Mouse (Mus musculus) midbrain, embryonic 14.5 days (tissue): ENCODE results near the gene Lsamp. TPM values are rescaled to one million over a fixed set of nuclear protein-coding genes. Genes with fewer than 3 reads are reported as not detected.

Experiments
- ATAC-seq: fragments of 200-750 bp; cut with Nextera tagmentation; 2 replicates; pipeline ENCODE4 v1.8.0; 2017; ENCODE audit warnings: moderate number of reproducible peaks, moderate library complexity; ENCODE audit not compliant: low FRiP score, low TSS enrichment
- DNase-seq: peaks from one replicate; pipeline ENCODE4 v3.0.0-alpha.2; 2015
- H3K27ac ChIP-seq: fragments of 300-500 bp; sonication (generic); replicated peaks from 2 replicates; pipeline ENCODE4 v1.5.1; 2014; ENCODE audit warnings: mild to moderate bottlenecking, low read depth, low read length, moderate library complexity
- H3K27me3 ChIP-seq: fragments of 300-500 bp; sonication (generic); 2 replicates; pipeline ENCODE4 v1.6.1; 2014; ENCODE audit warnings: low read length, control low read depth, mixed read lengths; ENCODE audit not compliant: control insufficient read depth, insufficient read depth
- H3K36me3 ChIP-seq: fragments of 300-500 bp; sonication (generic); 2 replicates; pipeline ENCODE4 v1.6.1; 2014; ENCODE audit warnings: low read length, control low read depth; ENCODE audit not compliant: control insufficient read depth, insufficient read depth
- H3K4me1 ChIP-seq: fragments of 300-500 bp; sonication (generic); 2 replicates; pipeline ENCODE4 v1.6.1; 2014; ENCODE audit warnings: mild to moderate bottlenecking, antibody characterized with exemption, low read length, control low read depth; ENCODE audit not compliant: control insufficient read depth, insufficient read depth
- H3K4me2 ChIP-seq: fragments of 300-500 bp; sonication (generic); 2 replicates; pipeline ENCODE4 v1.6.1; 2014; ENCODE audit warnings: mild to moderate bottlenecking, low read length, moderate library complexity
- H3K4me3 ChIP-seq: fragments of 300-500 bp; sonication (generic); replicated peaks from 2 replicates; pipeline ENCODE4 v1.5.1; 2014; ENCODE audit warnings: low read depth, low read length
- H3K9ac ChIP-seq: fragments of 300-500 bp; sonication (generic); replicated peaks from 2 replicates; pipeline ENCODE4 v1.6.1; 2014; ENCODE audit warnings: mild to moderate bottlenecking, low read length, moderate library complexity
- H3K9me3 ChIP-seq: fragments of 300-500 bp; sonication (generic); 2 replicates; pipeline ENCODE4 v1.6.1; 2016; ENCODE audit warnings: low read length, control low read depth, mixed read lengths; ENCODE audit not compliant: control insufficient read depth
- WGBS: fragments of 180-500 bp; shearing (Covaris S2); extraction: QIAGEN DNeasy Blood & Tissue Kit; methylation state at CpG from one replicate; pipeline ENCODE4 v1.1.7; 2014; 5-methylcytosine and 5-hydroxymethylcytosine counted together
- polyA plus RNA-seq: library from polyadenylated mRNA; unstranded; fragments of >200 nt; fragmentation: Nextera tagmentation; extraction: Ambion mirVana; gene quantifications from 2 replicates; pipeline ENCODE4 v1.2.1, GENCODE M21; 2014

Gene Lsamp
- polyA plus RNA-seq, 1 experiment from 2014 or later: 79.5 TPM

DNA sequence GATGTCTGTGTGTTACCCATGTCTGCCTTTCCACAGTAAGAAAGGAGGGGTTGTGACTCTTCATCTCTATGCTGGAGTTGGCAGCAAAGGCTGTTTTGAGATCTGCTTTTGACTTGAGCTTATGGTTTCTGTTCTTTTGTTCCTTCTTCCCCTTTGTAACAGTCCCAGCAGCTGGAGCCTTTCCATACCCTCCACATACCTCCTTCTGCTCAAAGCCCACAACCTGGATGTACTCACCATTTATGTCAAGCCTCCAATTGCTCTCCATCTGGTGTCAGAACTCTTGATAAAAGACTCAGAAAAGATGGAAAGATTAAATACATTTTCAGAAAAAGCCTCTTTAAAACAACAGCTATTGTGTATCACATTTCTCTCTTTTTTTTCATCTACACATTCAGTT, 847.4 kb downstream of the Lsamp start:
- DNase-seq (no peak), ATAC-seq (no peak)
- no peak overlapping the region for H3K4me3 ChIP-seq
- no peaks in the 10 kb centered on the region for H3K4me1 ChIP-seq
- no peaks in the 10 kb centered on the region for H3K36me3 ChIP-seq
- no peaks in the 10 kb centered on the region for H3K9me3 ChIP-seq
- no peak overlapping the region for H3K9ac ChIP-seq
- no peaks in the 10 kb centered on the region for H3K27me3 ChIP-seq
- no peak overlapping the region for H3K27ac ChIP-seq
- no peak overlapping the region for H3K4me2 ChIP-seq

DNA sequence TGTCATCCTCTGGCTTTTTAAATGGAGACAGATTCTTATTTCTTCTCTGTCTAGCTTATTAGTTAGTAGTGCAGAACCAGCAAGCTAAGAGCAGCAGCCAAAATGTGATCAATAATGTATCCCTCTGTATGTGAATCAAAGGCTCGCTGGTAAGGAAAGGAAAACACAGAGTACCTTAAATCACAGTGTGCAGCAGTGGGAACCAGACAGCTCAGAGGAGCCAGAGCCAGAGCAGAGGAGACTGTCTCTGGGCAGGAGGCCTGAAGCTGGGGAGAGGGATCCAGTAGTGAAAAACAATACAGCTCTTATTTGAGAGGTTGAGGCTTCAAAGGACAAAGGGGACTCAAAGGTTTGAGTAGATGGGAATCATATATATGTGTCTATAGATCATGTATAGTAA, 857.6 kb downstream of the Lsamp start:
- 62% methylated on average over 1 of the region's 1 CpGs for WGBS
- ATAC-seq: no peak

DNA sequence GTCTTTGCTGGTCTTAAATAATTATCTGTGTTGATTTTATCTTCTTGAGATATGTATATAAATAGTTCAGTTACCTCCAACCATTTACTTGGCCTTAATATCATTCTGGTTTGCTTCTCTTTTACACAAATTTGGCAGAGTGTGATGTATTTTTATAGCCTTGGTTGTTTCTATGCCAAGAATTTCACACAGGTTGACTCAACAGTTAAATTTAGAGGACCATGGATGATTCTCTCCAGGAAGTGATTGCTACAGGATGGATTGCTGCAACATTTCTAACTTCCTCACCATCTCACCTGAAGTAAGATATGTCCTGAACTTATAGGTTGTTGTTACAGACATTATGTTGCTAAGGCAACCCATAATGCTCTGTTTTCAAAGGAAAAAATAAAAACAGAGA, 882.6 kb downstream of the Lsamp start:
- H3K36me3 ChIP-seq: no peaks in the 10 kb centered on the region

More for the DNA sequence above, 857.6 kb downstream of the Lsamp start:
- Histone ChIP-seq H3K4me1 (no peaks in the 10 kb centered on the region), H3K27me3 (no peaks in the 10 kb centered on the region), H3K36me3 (no peaks in the 10 kb centered on the region), H3K4me2 (no peak overlapping the region), H3K27ac (no peak overlapping the region), H3K9ac (no peak overlapping the region), H3K9me3 (no peaks in the 10 kb centered on the region), H3K4me3 (no peak overlapping the region)
- DNase-seq: peak; percentile 13

GRCm38 (mm10) chr16:40878301-40878700, 894.1 kb downstream of the Lsamp start:
- DNase-seq: no peak
- Histone ChIP-seq H3K4me3 (no peak overlapping the region), H3K27ac (no peak overlapping the region), H3K9ac (no peak overlapping the region), H3K9me3 (no peaks in the 10 kb centered on the region), H3K4me1 (no peaks in the 10 kb centered on the region), H3K27me3 (no peaks in the 10 kb centered on the region), H3K4me2 (no peak overlapping the region), H3K36me3 (no peaks in the 10 kb centered on the region)
- ATAC-seq: no peak
- WGBS: 92% methylated on average over 4 of the region's 4 CpGs

More for the DNA sequence above, 882.6 kb downstream of the Lsamp start:
- Histone ChIP-seq H3K4me3 (no peak overlapping the region), H3K27ac (no peak overlapping the region), H3K27me3 (no peaks in the 10 kb centered on the region), H3K9ac (no peak overlapping the region), H3K4me1 (no peaks in the 10 kb centered on the region), H3K9me3 (no peaks in the 10 kb centered on the region), H3K4me2 (no peak overlapping the region)
- ATAC-seq (no peak), DNase-seq (no peak)

- H3K27me3 ChIP-seq: no peaks in the 10 kb centered on the region
- no peak overlapping the region for H3K4me3 ChIP-seq
- WGBS: 83% methylated on average over 5 of the region's 5 CpGs
- ATAC-seq: no peak
- DNase-seq: no peak
- H3K27ac ChIP-seq: no peak overlapping the region
- no peak overlapping the region for H3K4me2 ChIP-seq
- H3K9ac ChIP-seq: no peak overlapping the region
- no peaks in the 10 kb centered on the region for H3K4me1 ChIP-seq
- H3K36me3 ChIP-seq: no peaks in the 10 kb centered on the region
- H3K9me3 ChIP-seq: no peaks in the 10 kb centered on the region
Measured at GRCm38 (mm10) chr16:40881942-40882341, 897.8 kb downstream of the Lsamp start.

DNA sequence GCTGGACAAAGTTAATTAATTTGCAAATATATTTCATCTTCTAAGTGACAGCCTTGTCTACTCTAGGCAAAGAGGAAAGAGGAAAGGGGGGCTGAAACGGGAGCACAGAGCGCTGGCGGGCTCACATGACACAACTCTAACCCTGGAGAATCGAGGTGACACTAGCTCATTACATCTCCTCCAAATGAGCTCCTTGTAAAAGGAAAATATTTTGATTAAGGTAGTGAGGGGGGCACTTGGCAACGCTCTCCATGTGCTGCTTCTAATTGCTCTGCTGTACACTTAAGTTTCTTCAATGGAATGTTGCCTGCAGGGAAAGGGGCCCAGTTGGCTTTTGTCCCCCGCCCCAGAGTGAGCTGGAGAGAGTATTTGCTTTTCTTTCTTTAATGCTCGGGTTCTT, 907.2 kb downstream of the Lsamp start:
- ATAC-seq (peak; percentile 55; the same call in 1 of the 2 replicates), DNase-seq (peak; percentile 52)
- Histone ChIP-seq H3K9me3 (no peaks in the 10 kb centered on the region), H3K4me1 (0 out of 2 replicates have a peak, but pooled peaks cover 3% of the 10 kb centered on the region), H3K9ac (no peak overlapping the region), H3K4me3 (no peak overlapping the region), H3K4me2 (no peak overlapping the region), H3K27ac (no peak overlapping the region), H3K27me3 (no peaks in the 10 kb centered on the region), H3K36me3 (no peaks in the 10 kb centered on the region)
- 29% methylated on average over 7 of the region's 7 CpGs for WGBS

- WGBS: 12% methylated on average over 4 of the region's 4 CpGs
- no peaks in the 10 kb centered on the region for H3K27me3 ChIP-seq
- H3K36me3 ChIP-seq: no peaks in the 10 kb centered on the region
- H3K4me3 ChIP-seq: no peak overlapping the region
- H3K4me1 ChIP-seq: no peaks in the 10 kb centered on the region
- ATAC-seq (no peak), DNase-seq (peak; percentile 8)
- no peak overlapping the region for H3K9ac ChIP-seq
- H3K4me2 ChIP-seq: no peak overlapping the region
- no peaks in the 10 kb centered on the region for H3K9me3 ChIP-seq
- no peak overlapping the region for H3K27ac ChIP-seq
Measured at GRCm38 (mm10) chr16:40897768-40898327, 913.7 kb downstream of the Lsamp start.

- peak; percentile 17 for DNase-seq
Measured at GRCm38 (mm10) chr16:40907892-40908291, 923.7 kb downstream of the Lsamp start.

DNA sequence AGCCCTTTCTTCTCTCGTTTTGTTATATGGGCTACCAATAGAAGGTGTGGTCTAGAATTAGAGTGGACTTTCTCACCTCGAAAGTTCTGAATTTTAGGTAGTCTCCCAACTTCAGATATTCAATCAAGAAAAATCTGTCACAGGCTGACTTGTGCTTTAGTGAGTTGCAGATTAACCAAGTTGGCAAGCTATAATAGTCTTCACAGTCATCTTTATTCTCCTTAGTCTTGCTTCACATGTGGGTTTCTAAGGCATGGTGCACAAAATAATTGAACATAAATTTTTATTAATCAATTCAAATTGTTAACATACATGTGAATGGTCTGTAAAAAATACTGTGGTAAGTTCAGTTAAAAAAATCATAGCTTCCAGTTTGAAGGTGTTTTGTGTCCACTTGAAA, 930.0 kb downstream of the Lsamp start:
- no peaks in the 10 kb centered on the region for H3K27me3 ChIP-seq
- 0 out of 2 replicates have a peak, but pooled peaks cover 2% of the 10 kb centered on the region for H3K4me1 ChIP-seq
- no peak for ATAC-seq
- H3K9me3 ChIP-seq: no peaks in the 10 kb centered on the region
- no peak overlapping the region for H3K27ac ChIP-seq
- no peak for DNase-seq
- WGBS: 81% methylated on average over 2 of the region's 2 CpGs
- no peak overlapping the region for H3K4me3 ChIP-seq
- no peaks in the 10 kb centered on the region for H3K36me3 ChIP-seq
- H3K4me2 ChIP-seq: no peak overlapping the region
- H3K9ac ChIP-seq: no peak overlapping the region

More at GRCm38 (mm10) chr16:40907892-40908291, 923.7 kb downstream of the Lsamp start:
- no peak for ATAC-seq
- WGBS: 72% methylated on average over 1 of the region's 1 CpGs
- 0 out of 2 replicates have a peak, but pooled peaks cover 2% of the 10 kb centered on the region for H3K4me1 ChIP-seq
- no peak overlapping the region for H3K4me2 ChIP-seq
- no peak overlapping the region for H3K4me3 ChIP-seq
- H3K9me3 ChIP-seq: no peaks in the 10 kb centered on the region
- no peaks in the 10 kb centered on the region for H3K36me3 ChIP-seq
- no peak overlapping the region for H3K9ac ChIP-seq
- H3K27me3 ChIP-seq: no peaks in the 10 kb centered on the region
- no peak overlapping the region for H3K27ac ChIP-seq
